Mouse (Mus musculus): ENCODE data around the gene Nphp4.

GRCm38 (mm10) chr4:152512221-152512925 lies 35.9 kb downstream of the Nphp4 start:
- TF ChIP-seq CTCF (IDR thresholded peaks at IDR 0.05): no peak
- TF ChIP-seq POLR2A (IDR thresholded peaks at IDR 0.05; ENCODE audit: insufficient read depth, low read depth, low read length): no peak

All from heart, adult 2 months (tissue).